Mouse (Mus musculus): Measurements from ENCODE around the gene Spc24.

Gene Spc24

GRCm38 (mm10) chr9:21706586-21707265 lies 53.4 kb downstream of the Spc24 start:
- DNase-seq, result no peak

- DNase-seq, result no peak
These were observed 54.0 kb downstream of the Spc24 start for GRCm38 (mm10) chr9:21706085-21706484.

All from thymus, postnatal 4 days (tissue).